8 mouse cellular contexts compared by ENCODE assay signal in the genomic region with DNA sequence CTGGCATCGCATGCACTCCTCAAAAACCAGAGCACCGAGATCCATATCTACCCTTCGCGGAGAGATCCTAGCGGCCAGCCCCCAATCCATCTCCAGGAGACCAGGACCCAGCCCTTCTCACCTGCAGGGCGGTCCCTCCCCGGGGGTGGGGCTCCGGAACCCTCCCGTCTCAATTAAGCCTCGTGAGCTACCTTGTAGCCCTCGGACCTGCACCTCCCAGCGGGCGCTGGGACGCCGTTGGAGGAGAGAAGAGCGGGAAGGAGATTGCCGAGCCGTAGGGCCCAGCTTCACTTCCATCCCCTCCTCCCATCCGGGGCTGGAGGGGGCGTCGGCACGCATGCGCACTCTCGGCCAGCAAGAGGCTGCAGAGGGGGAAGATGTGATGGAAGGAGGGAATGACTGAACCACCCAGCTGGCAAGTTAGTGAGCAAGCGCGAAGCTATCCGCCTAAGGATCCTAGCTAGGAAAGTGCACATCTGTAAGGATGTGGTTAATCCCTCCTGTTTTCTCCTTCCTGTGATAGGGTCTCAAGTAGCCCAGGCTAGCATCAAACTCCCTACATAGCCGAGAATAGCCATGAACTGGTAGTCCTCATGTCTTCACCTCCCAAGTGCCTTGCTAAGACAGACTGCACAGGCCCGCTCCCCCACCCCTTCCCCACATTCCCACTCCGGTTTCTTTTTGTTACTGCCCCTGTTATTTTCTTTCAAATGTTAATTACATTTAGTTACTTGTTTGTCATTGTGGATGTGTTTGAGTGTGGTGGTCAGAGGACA. TPM values are rescaled to one million over a fixed set of nuclear protein-coding genes. Genes with fewer than 3 reads are reported as not detected.
DNase-seq lines count a peak whose midpoint lies in the region; ATAC-seq lines count a peak whose summit lies in the region.
"Had no signal": no experiment of that assay in that cellular context is flagged by ENCODE, and none has a peak within 500 bp of the region (broad histone marks: within the 10 kb centered on the region; RNA-seq: fewer than 3 reads in every experiment).

TSS of gene Ethe1 (plus strand) at position 214 of the 776 bp plus-strand sequence.
TSS of gene Zfp575 (minus strand) at position 312 of the 776 bp plus-strand sequence.

- H3K27ac ChIP-seq in forebrain, embryonic 16.5 days (ENCODE audit: low read length) = peak within 1 kb of the TSS; percentile 52; the same call in 1 of the 2 replicates
- no peak within 1 kb of the TSS for H3K27ac ChIP-seq in hindbrain, embryonic 11.5 days (ENCODE audit: low read depth, low read length)
- H3K27ac ChIP-seq in midbrain, embryonic 13.5 days = no peak within 1 kb of the TSS; the same call in 1 of the 2 replicates
- H3K27ac ChIP-seq in stomach, embryonic 16.5 days (ENCODE audit: low read length) = peak within 1 kb of the TSS; percentile 75

- no peaks in the 10 kb centered on the region for H3K36me3 ChIP-seq in forebrain, embryonic 16.5 days (ENCODE audit: control insufficient read depth, insufficient read depth)
- no peaks in the 10 kb centered on the region for H3K36me3 ChIP-seq in hindbrain, embryonic 11.5 days (ENCODE audit: control insufficient read depth, insufficient read depth, low read length)
- H3K36me3 ChIP-seq in midbrain, embryonic 13.5 days = no peaks in the 10 kb centered on the region
- H3K36me3 ChIP-seq in stomach, embryonic 16.5 days (ENCODE audit: control insufficient read depth, insufficient read depth, low read length) = no peaks in the 10 kb centered on the region

- peak; percentile 84 for ATAC-seq in forebrain, embryonic 16.5 days
- peak; percentile 61 for ATAC-seq in hindbrain, embryonic 11.5 days (ENCODE audit: low FRiP score)
- ATAC-seq in midbrain, embryonic 13.5 days = peak; percentile 75
- peak; percentile 61 for ATAC-seq in stomach, embryonic 16.5 days (ENCODE audit: insufficient read depth, low FRiP score)

- no peaks in the 10 kb centered on the region for H3K9me3 ChIP-seq in forebrain, embryonic 16.5 days (ENCODE audit: control insufficient read depth, low read length)
- H3K9me3 ChIP-seq in hindbrain, embryonic 11.5 days (ENCODE audit: control insufficient read depth, low read length) = no peaks in the 10 kb centered on the region
- H3K9me3 ChIP-seq in midbrain, embryonic 13.5 days = no peaks in the 10 kb centered on the region
- no peaks in the 10 kb centered on the region for H3K9me3 ChIP-seq in stomach, embryonic 16.5 days (replicated peaks; ENCODE audit: control insufficient read depth, low read length)

- DNase-seq in R1 (ENCODE audit: low read depth, low spot score) = peak; percentile 83
- peak; percentile 51 for DNase-seq in cerebellum, adult 11-12 months
- peak; percentile 83 for DNase-seq in hindbrain, embryonic 11.5 days (ENCODE audit: low spot score)
- DNase-seq in left cerebral cortex, postnatal 10 days (ENCODE audit: extremely low spot score in 1 of 2, low spot score in 2 of 2) = peak; percentile 74 to 90

- H3K9ac ChIP-seq in forebrain, embryonic 16.5 days (replicated peaks; ENCODE audit: low read depth, low read length) = peak within 1 kb of the TSS; percentile 79
- H3K9ac ChIP-seq in hindbrain, embryonic 11.5 days (ENCODE audit: low read depth, low read length) = peak within 1 kb of the TSS; percentile 59; the same call in 1 of the 2 replicates
- H3K9ac ChIP-seq in midbrain, embryonic 13.5 days (replicated peaks) = peak within 1 kb of the TSS; percentile 75
- H3K9ac ChIP-seq in stomach, embryonic 16.5 days (ENCODE audit: low read length) = peak within 1 kb of the TSS; percentile 80

- H3K27me3 ChIP-seq in forebrain, embryonic 16.5 days (replicated peaks; ENCODE audit: control insufficient read depth, insufficient read depth, low read length) = peaks cover 18% of the 10 kb centered on the region
- H3K27me3 ChIP-seq in hindbrain, embryonic 11.5 days (ENCODE audit: control insufficient read depth, insufficient read depth, low read length) = peaks cover 26% of the 10 kb centered on the region
- peaks cover 29% of the 10 kb centered on the region for H3K27me3 ChIP-seq in midbrain, embryonic 13.5 days
- H3K27me3 ChIP-seq in stomach, embryonic 16.5 days (ENCODE audit: control insufficient read depth, insufficient read depth, low read length) = peaks cover 4% of the 10 kb centered on the region

- WGBS in forebrain, embryonic 16.5 days = 2% methylated on average over 30 of the region's 30 CpGs
- WGBS in hindbrain, embryonic 11.5 days = 8% methylated on average over 26 of the region's 30 CpGs
- WGBS in midbrain, embryonic 13.5 days = 6% methylated on average over 30 of the region's 30 CpGs
- WGBS in stomach, embryonic 16.5 days = 7% methylated on average over 30 of the region's 30 CpGs

- intact Hi-C loops in left cerebral cortex, postnatal 10 days (cut with DNase I) = no loop called here

- peak within 1 kb of the TSS; percentile 66 for H3K4me2 ChIP-seq in forebrain, embryonic 16.5 days (ENCODE audit: low read length)
- peak within 1 kb of the TSS; percentile 74 for H3K4me2 ChIP-seq in hindbrain, embryonic 11.5 days (replicated peaks; ENCODE audit: low read depth, low read length)
- peak within 1 kb of the TSS; percentile 71 for H3K4me2 ChIP-seq in midbrain, embryonic 13.5 days (replicated peaks)
- peak within 1 kb of the TSS; percentile 69 for H3K4me2 ChIP-seq in stomach, embryonic 16.5 days (ENCODE audit: low read depth, low read length)

- peaks cover 12% of the 10 kb centered on the region for H3K4me1 ChIP-seq in forebrain, embryonic 16.5 days (replicated peaks; ENCODE audit: control insufficient read depth, insufficient read depth, low read length)
- H3K4me1 ChIP-seq in hindbrain, embryonic 11.5 days (replicated peaks; ENCODE audit: control insufficient read depth, insufficient read depth, low read length) = no peaks in the 10 kb centered on the region
- peaks cover 12% of the 10 kb centered on the region; the same call in 1 of the 2 replicates for H3K4me1 ChIP-seq in midbrain, embryonic 13.5 days (replicated peaks)
- H3K4me1 ChIP-seq in stomach, embryonic 16.5 days (ENCODE audit: control insufficient read depth, insufficient read depth, low read length) = peaks cover 2% of the 10 kb centered on the region; the same call in 1 of the 2 replicates

- peak within 1 kb of the TSS; percentile 64 for H3K4me3 ChIP-seq in forebrain, embryonic 16.5 days (replicated peaks; ENCODE audit: low read length)
- H3K4me3 ChIP-seq in hindbrain, embryonic 11.5 days (ENCODE audit: low read depth, low read length) = peak within 1 kb of the TSS; percentile 40
- H3K4me3 ChIP-seq in midbrain, embryonic 13.5 days (replicated peaks) = peak within 1 kb of the TSS; percentile 53
- H3K4me3 ChIP-seq in stomach, embryonic 16.5 days (replicated peaks; ENCODE audit: low read length) = peak within 1 kb of the TSS; percentile 60

RNA-seq across cellular contexts. Expression of gene Ethe1, which starts in this region (rescaled TPM):
- polyA plus RNA-seq in forebrain, embryonic 16.5 days (2015; fragmentation: Nextera tagmentation; extraction: Ambion mirVana) = 19.8 and 23.3 TPM in 2 replicates
- 19.8 and 20.6 TPM in 2 replicates for polyA plus RNA-seq in hindbrain, embryonic 11.5 days (2014; fragmentation: Nextera tagmentation; extraction: Ambion mirVana)
- 10 to 100 TPM; 11.9 to 13.0 TPM for total RNA-seq in left cerebral cortex, postnatal 10 days (2021)
- 13.8 and 14.7 TPM in 2 replicates for polyA plus RNA-seq in midbrain, embryonic 13.5 days (2015; fragmentation: Nextera tagmentation; extraction: Ambion mirVana)
- polyA plus RNA-seq in stomach, embryonic 16.5 days (2015; fragmentation: Nextera tagmentation; extraction: Ambion mirVana) = 35.6 and 43.4 TPM in 2 replicates

RNA-seq across cellular contexts. Expression of gene Zfp575, which starts in this region (rescaled TPM):
- polyA plus RNA-seq in forebrain, embryonic 16.5 days (2015; fragmentation: Nextera tagmentation; extraction: Ambion mirVana) = 9.9 and 11.7 TPM in 2 replicates
- 0.93 and 1.2 TPM in 2 replicates for polyA plus RNA-seq in hindbrain, embryonic 11.5 days (2014; fragmentation: Nextera tagmentation; extraction: Ambion mirVana)
- 1 to 10 TPM; 7.7 to 8.3 TPM for total RNA-seq in left cerebral cortex, postnatal 10 days (2021)
- polyA plus RNA-seq in midbrain, embryonic 13.5 days (2015; fragmentation: Nextera tagmentation; extraction: Ambion mirVana) = 6.4 and 6.6 TPM in 2 replicates
- 3.5 and 4.0 TPM in 2 replicates for polyA plus RNA-seq in stomach, embryonic 16.5 days (2015; fragmentation: Nextera tagmentation; extraction: Ambion mirVana)
- total RNA-seq: hematopoietic stem cell, adult 5-6 weeks had no signal

Comparison
In these comparisons a context has a peak if more than half of its experiments do, and no peak if none do; other contexts are left out.
1. H3K27ac ChIP-seq: peak in forebrain, embryonic 16.5 days (single experiment) and stomach, embryonic 16.5 days (single experiment); none in hindbrain, embryonic 11.5 days (single experiment) and midbrain, embryonic 13.5 days (single experiment).
2. Peak in every context shown above with its lines, with median percentiles within 50 percentile points of each other: DNase-seq, ATAC-seq, H3K4me2 ChIP-seq, H3K4me3 ChIP-seq and H3K9ac ChIP-seq.